8 mouse cellular contexts compared by ENCODE assay signal in the genomic region with DNA sequence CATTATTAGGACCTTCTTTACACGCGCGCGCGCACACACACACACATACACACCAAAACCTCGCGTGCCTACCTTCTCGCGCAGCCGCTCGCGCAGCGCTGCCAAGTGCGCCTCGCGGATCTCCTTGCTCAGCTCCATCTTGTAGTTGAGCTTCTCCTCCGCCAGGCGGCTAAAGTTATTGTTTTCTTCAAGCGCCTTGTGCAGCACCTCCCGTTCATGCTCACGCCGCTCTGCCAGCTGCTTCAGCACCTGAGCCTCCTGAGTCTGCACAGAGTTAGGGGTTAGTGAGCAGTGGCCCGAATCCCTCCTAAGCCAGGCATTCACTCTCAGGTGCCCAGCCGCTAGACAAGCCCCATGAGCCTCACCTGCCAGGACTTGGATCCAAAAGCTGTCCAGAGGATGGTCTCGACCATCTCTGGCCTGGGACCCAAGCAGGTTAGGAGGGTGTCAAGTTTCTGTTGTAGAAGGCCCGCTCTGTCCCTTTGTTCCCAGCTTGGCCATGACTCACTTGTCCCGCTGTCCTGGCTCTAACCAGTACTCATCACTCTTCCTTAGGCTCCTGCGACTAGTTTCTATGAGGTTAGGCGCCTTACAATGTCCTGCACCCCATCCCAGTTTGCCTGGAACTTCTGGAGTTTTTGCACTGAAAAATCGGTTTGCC. TPM values are rescaled to one million over a fixed set of nuclear protein-coding genes. Genes with fewer than 3 reads are reported as not detected.
A peak's percentile ranks its signal among the peaks of the same experiment; 100 is the strongest.
DNase-seq lines count a peak whose midpoint lies in the region; ATAC-seq lines count a peak whose summit lies in the region.

No protein-coding gene starts in this region.

- peak; percentile 23 for DNase-seq in ovary, postnatal 36 days (ENCODE audit: low spot score)
- DNase-seq in ovary, postnatal 10 days (ENCODE audit: low spot score) = no peak
- peak; percentile 78 to 82 for DNase-seq in cerebellum, postnatal 10 days
- peak; percentile 63 for DNase-seq in forelimb bud, embryonic 11.5 days (ENCODE audit: low read depth, low spot score)
- peak; percentile 41 to 53 for DNase-seq in lung, adult 18-20 months
- peak; percentile 74 for DNase-seq in thymus, postnatal 14 days

- 11% methylated on average over 30 of the region's 30 CpGs for WGBS in kidney, embryonic 15.5 days
- WGBS in neural tube, embryonic 15.5 days = 12% methylated on average over 30 of the region's 30 CpGs

- no peaks in the 10 kb centered on the region for H3K9me3 ChIP-seq in kidney, embryonic 15.5 days (replicated peaks)
- no peaks in the 10 kb centered on the region for H3K9me3 ChIP-seq in neural tube, embryonic 15.5 days (replicated peaks)

- no peak overlapping the region; the same call in 1 of the 2 replicates for H3K4me3 ChIP-seq in kidney, embryonic 15.5 days (replicated peaks)
- no peak overlapping the region for H3K4me3 ChIP-seq in neural tube, embryonic 15.5 days (replicated peaks)

- H3K4me2 ChIP-seq in kidney, embryonic 15.5 days = peak overlapping the region; percentile 34
- H3K4me2 ChIP-seq in neural tube, embryonic 15.5 days = no peak overlapping the region

- H3K27me3 ChIP-seq in kidney, embryonic 15.5 days = peaks cover 52% of the 10 kb centered on the region
- H3K27me3 ChIP-seq in neural tube, embryonic 15.5 days (replicated peaks) = no peaks in the 10 kb centered on the region

- no peak overlapping the region for H3K27ac ChIP-seq in kidney, embryonic 15.5 days
- no peak overlapping the region for H3K27ac ChIP-seq in neural tube, embryonic 15.5 days (replicated peaks)

- H3K4me1 ChIP-seq in kidney, embryonic 15.5 days = peaks cover 3% of the 10 kb centered on the region; the same call in 1 of the 2 replicates
- peaks cover 35% of the 10 kb centered on the region for H3K4me1 ChIP-seq in neural tube, embryonic 15.5 days

- ATAC-seq in kidney, embryonic 15.5 days (replicated peaks; ENCODE audit: low FRiP score) = 0 out of 2 replicates have a peak, but pooled peaks have one; percentile 33
- ATAC-seq in neural tube, embryonic 15.5 days (ENCODE audit: low FRiP score) = peak; percentile 42

- no peaks in the 10 kb centered on the region for H3K36me3 ChIP-seq in kidney, embryonic 15.5 days
- H3K36me3 ChIP-seq in neural tube, embryonic 15.5 days = peaks cover 54% of the 10 kb centered on the region

- H3K9ac ChIP-seq in kidney, embryonic 15.5 days = no peak overlapping the region
- no peak overlapping the region for H3K9ac ChIP-seq in neural tube, embryonic 15.5 days (replicated peaks)

RNA-seq across cellular contexts. Expression of a gene that starts 7.0 kb away (rescaled TPM):
- polyA plus RNA-seq in kidney, embryonic 15.5 days (2015; fragmentation: Nextera tagmentation; extraction: Ambion mirVana) = 5.1 and 17.3 TPM in 2 replicates
- polyA plus RNA-seq in neural tube, embryonic 15.5 days (2015; fragmentation: Nextera tagmentation; extraction: Ambion mirVana) = 1,381 and 1,726 TPM in 2 replicates

RNA-seq across cellular contexts. Expression of a gene that starts 12.3 kb away (rescaled TPM):
- 41.8 and 44.7 TPM in 2 replicates for polyA plus RNA-seq in kidney, embryonic 15.5 days (2015; fragmentation: Nextera tagmentation; extraction: Ambion mirVana)
- 37.3 and 39.4 TPM in 2 replicates for polyA plus RNA-seq in neural tube, embryonic 15.5 days (2015; fragmentation: Nextera tagmentation; extraction: Ambion mirVana)

RNA-seq across cellular contexts. Expression of a gene that starts 19.4 kb away (rescaled TPM):
- 15.3 and 15.8 TPM in 2 replicates for polyA plus RNA-seq in kidney, embryonic 15.5 days (2015; fragmentation: Nextera tagmentation; extraction: Ambion mirVana)
- 13.9 and 14.6 TPM in 2 replicates for polyA plus RNA-seq in neural tube, embryonic 15.5 days (2015; fragmentation: Nextera tagmentation; extraction: Ambion mirVana)

RNA-seq across cellular contexts. Expression of a gene that starts 57.5 kb away (rescaled TPM):
- polyA plus RNA-seq in kidney, embryonic 15.5 days (2015; fragmentation: Nextera tagmentation; extraction: Ambion mirVana) = 41.7 and 43.7 TPM in 2 replicates
- 71.1 and 81.9 TPM in 2 replicates for polyA plus RNA-seq in neural tube, embryonic 15.5 days (2015; fragmentation: Nextera tagmentation; extraction: Ambion mirVana)

RNA-seq across cellular contexts. Expression of a gene that starts 57.9 kb away (rescaled TPM):
- polyA plus RNA-seq in kidney, embryonic 15.5 days (2015; fragmentation: Nextera tagmentation; extraction: Ambion mirVana) = 69.4 and 71.8 TPM in 2 replicates
- polyA plus RNA-seq in neural tube, embryonic 15.5 days (2015; fragmentation: Nextera tagmentation; extraction: Ambion mirVana) = 83.5 and 83.7 TPM in 2 replicates

Comparison
In these comparisons a context has a peak if more than half of its experiments do, and no peak if none do; other contexts are left out.
1. RNA of a gene that starts 7.0 kb away (polyA plus RNA-seq): 1,381 to 1,726 TPM in neural tube, embryonic 15.5 days; 5.1 to 17.3 TPM in kidney, embryonic 15.5 days; every median in the first group is over 10 times any median in the second.